In the genomic region with DNA sequence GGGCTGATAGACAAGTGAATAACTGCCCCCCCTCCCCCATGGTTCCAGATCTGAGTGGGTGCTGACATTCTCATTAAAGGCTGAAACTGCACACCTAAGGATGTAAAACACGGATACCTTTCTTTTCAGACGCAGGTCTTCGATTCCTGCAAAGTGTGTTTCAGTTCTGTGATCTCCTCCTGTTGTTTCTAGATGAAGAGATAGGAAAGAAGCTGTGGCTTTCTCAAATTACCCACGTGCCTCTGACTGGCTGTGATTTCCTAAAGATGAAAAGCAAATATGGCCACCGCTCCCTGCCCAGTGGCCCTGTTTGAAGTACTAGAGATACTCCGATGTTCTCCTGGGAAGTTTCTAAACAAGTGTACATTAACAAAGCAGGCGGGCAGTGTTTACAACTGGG, we compare ENCODE assay signal across 22 mouse cellular contexts. TPM values are rescaled to one million over a fixed set of nuclear protein-coding genes. Genes with fewer than 3 reads are reported as not detected.
DNase-seq lines count a peak whose midpoint lies in the region; TF ChIP-seq lines count a peak whose summit lies in the region.
"Had no signal": no experiment of that assay in that cellular context is flagged by ENCODE, and none has a peak within 500 bp of the region (broad histone marks: within the 10 kb centered on the region; RNA-seq: fewer than 3 reads in every experiment).

No protein-coding gene starts in this region.

- peaks cover 5% of the 10 kb centered on the region; the same call in 1 of the 2 replicates for H3K27me3 ChIP-seq in hindbrain, embryonic 10.5 days (ENCODE audit: insufficient read depth, poor library complexity, severe bottlenecking)
- H3K27me3 ChIP-seq: embryonic facial prominence, embryonic 15.5 days; forebrain, embryonic 15.5 days had no signal

- H3K4me3 ChIP-seq in ES-E14 (ENCODE audit: insufficient read depth in 1 of 2, low read depth in 1 of 2, low read length in 2 of 2, poor library complexity in 1 of 2, severe bottlenecking in 1 of 2), result no peak overlapping the region
- no peak overlapping the region for H3K4me3 ChIP-seq in hindbrain, embryonic 10.5 days
- H3K4me3 ChIP-seq: embryonic facial prominence, embryonic 13.5 days; embryonic facial prominence, embryonic 15.5 days; erythroblast, embryonic 14.5 days; forebrain, embryonic 10.5 days; forebrain, embryonic 12.5 days; forebrain, embryonic 15.5 days had no signal

- no peaks in the 10 kb centered on the region; the same call in 1 of the 2 replicates for H3K9me3 ChIP-seq in ES-E14 (ENCODE audit: control insufficient read depth, insufficient read depth, low read depth, low read length)
- no peaks in the 10 kb centered on the region for H3K9me3 ChIP-seq in hindbrain, embryonic 10.5 days
- H3K9me3 ChIP-seq: embryonic facial prominence, embryonic 13.5 days; embryonic facial prominence, embryonic 15.5 days; forebrain, embryonic 10.5 days; forebrain, embryonic 12.5 days; forebrain, embryonic 15.5 days had no signal

- 74% methylated on average over 7 of the region's 7 CpGs for WGBS in hindbrain, embryonic 10.5 days

- H3K4me1 ChIP-seq in ES-E14 (ENCODE audit: control insufficient read depth in 2 of 2, insufficient read depth in 2 of 2, low read length in 2 of 2, poor library complexity in 1 of 2), result peaks cover 8 to 16% of the 10 kb centered on the region in 2 experiments; a peak in 3 of 4 replicates
- H3K4me1 ChIP-seq in hindbrain, embryonic 10.5 days (replicated peaks), result no peaks in the 10 kb centered on the region
- H3K4me1 ChIP-seq: embryonic facial prominence, embryonic 13.5 days; embryonic facial prominence, embryonic 15.5 days; forebrain, embryonic 12.5 days; forebrain, embryonic 15.5 days had no signal

- H3K27ac ChIP-seq in ES-E14 (ENCODE audit: insufficient read depth, low read depth, low read length, poor library complexity, severe bottlenecking), result peak overlapping the region; percentile 6; the same call in 1 of the 2 replicates
- H3K27ac ChIP-seq in hindbrain, embryonic 10.5 days, result no peak overlapping the region
- H3K27ac ChIP-seq: embryonic facial prominence, embryonic 13.5 days; embryonic facial prominence, embryonic 15.5 days; forebrain, embryonic 10.5 days; forebrain, embryonic 12.5 days; forebrain, embryonic 15.5 days had no signal

- in situ Hi-C loops in ES-E14 (cut with MboI; ENCODE audit: low sequenced_read_pairs in 2 of 2, unreplicated experiment in 2 of 2), result no loop called here

- peak; percentile 51 for DNase-seq in CD4-positive helper T cell, adult 2 months (ENCODE audit: low read depth, low spot score)
- no peak for DNase-seq in ES-E14 (ENCODE audit: low read depth, low spot score)
- peak; percentile 33 for DNase-seq in induced T-regulatory cell, adult 2 months (ENCODE audit: low read depth)
- no peak for DNase-seq in ovary, postnatal 14 days (ENCODE audit: low spot score)
- no peak for DNase-seq in urinary bladder, adult 2 months (ENCODE audit: low spot score)
- DNase-seq in spleen, adult 18-20 months, result no peak
- DNase-seq in hindbrain, embryonic 10.5 days (ENCODE audit: low spot score), result no peak
- DNase-seq: adrenal gland, adult 8-10 months; adrenal gland, postnatal 36 days; B cell, adult 2 months; cerebellum, adult 11-12 months; cerebellum, adult 2 months; cerebellum, adult 9-10 months; cerebellum, postnatal 10 days; cerebellum, postnatal 25 days; forebrain, postnatal 0 days had no signal

- no peak overlapping the region for H3K9ac ChIP-seq in ES-E14 (ENCODE audit: insufficient read depth, low read depth, low read length, poor library complexity, severe bottlenecking)
- H3K9ac ChIP-seq: embryonic facial prominence, embryonic 13.5 days; embryonic facial prominence, embryonic 15.5 days; forebrain, embryonic 12.5 days; forebrain, embryonic 15.5 days; forebrain, postnatal 0 days had no signal

- H3K36me3 ChIP-seq in ES-E14 (ENCODE audit: control insufficient read depth, insufficient read depth, low read length, poor library complexity, severe bottlenecking), result no peaks in the 10 kb centered on the region
- no peaks in the 10 kb centered on the region for H3K36me3 ChIP-seq in hindbrain, embryonic 10.5 days
- H3K36me3 ChIP-seq: embryonic facial prominence, embryonic 13.5 days; embryonic facial prominence, embryonic 15.5 days; forebrain, embryonic 10.5 days; forebrain, embryonic 12.5 days; forebrain, embryonic 15.5 days had no signal

TF ChIP-seq in ES-E14, 5 proteins besides CTCF, POLR2A, EP300 and RAD21:
- TF ChIP-seq ZC3H11A (IDR thresholded peaks at IDR 0.05; ENCODE audit: borderline replicate concordance, low read depth, low read length) (no peak), ZNF384 (IDR thresholded peaks at IDR 0.05; ENCODE audit: low read depth, low read length) (no peak), CHD2 (IDR thresholded peaks at IDR 0.05; ENCODE audit: low read depth, low read length) (no peak), HCFC1 (IDR thresholded peaks at IDR 0.05; ENCODE audit: borderline replicate concordance, insufficient read depth, low read length) (no peak)

RNA-seq across cellular contexts. Expression of gene Zc3h12a, which starts 10.7 kb away (rescaled TPM):
- 4.9 and 10.4 TPM in 2 replicates for total RNA-seq in ES-E14 (2012; rRNA removed)
- polyA plus RNA-seq in urinary bladder, adult 2 months (2012; rRNA removed), result 12.5 and 13.1 TPM in 2 replicates
- polyA plus RNA-seq in hindbrain, embryonic 10.5 days (2016; fragmentation: Nextera tagmentation; extraction: Ambion mirVana), result 0.20 and 0.65 TPM in 2 replicates
- total RNA-seq: forebrain, postnatal 0 days had no signal

RNA-seq across cellular contexts. Expression of gene Meaf6, which starts 53.4 kb away (rescaled TPM):
- total RNA-seq in ES-E14 (2012; rRNA removed), result 20.6 and 25.0 TPM in 2 replicates
- 28.8 and 36.0 TPM in 2 replicates for polyA plus RNA-seq in urinary bladder, adult 2 months (2012; rRNA removed)
- polyA plus RNA-seq in hindbrain, embryonic 10.5 days (2016; fragmentation: Nextera tagmentation; extraction: Ambion mirVana), result 85.1 and 92.8 TPM in 2 replicates

Comparison
In these comparisons a context has a peak if more than half of its experiments do, and no peak if none do; other contexts are left out.
1. DNase-seq: peak in CD4-positive helper T cell, adult 2 months (single experiment) and induced T-regulatory cell, adult 2 months (single experiment); none in ES-E14 (single experiment), ovary, postnatal 14 days (single experiment), urinary bladder, adult 2 months (single experiment), spleen, adult 18-20 months (0 of 2) and hindbrain, embryonic 10.5 days (single experiment).